Mouse (Mus musculus): ENCODE data around the gene Cog7.

DNA sequence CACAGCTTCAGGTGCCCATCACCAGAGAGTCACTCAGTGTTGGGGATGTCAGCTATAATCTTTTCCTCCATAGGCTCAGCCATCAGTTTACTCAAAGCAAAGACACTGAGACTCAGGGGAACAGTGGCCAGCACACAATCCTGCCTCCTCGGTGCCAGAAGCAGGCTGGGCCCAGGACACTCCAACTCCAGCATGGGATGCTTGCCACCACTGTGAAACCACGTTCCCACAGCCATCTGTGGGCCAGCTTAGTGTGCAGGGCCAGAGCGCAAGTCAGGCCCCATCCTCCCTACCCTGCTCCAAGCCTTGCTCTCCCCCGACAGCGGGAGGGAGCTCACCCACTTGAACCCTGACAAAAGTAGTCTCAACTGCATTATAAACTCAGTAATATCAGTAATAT lies 35.3 kb downstream of the Cog7 start:
- no peak for TF ChIP-seq EP300 (optimal IDR thresholded peaks at IDR 0.05)
- TF ChIP-seq CTCF (IDR thresholded peaks at IDR 0.05; ENCODE audit: low read depth): no peak

All from stomach, postnatal 0 days (tissue).